Mouse (Mus musculus): ENCODE results near the gene P4ha3. TPM values are rescaled to one million over a fixed set of nuclear protein-coding genes. Genes with fewer than 3 reads are reported as not detected.

The P4ha3 gene
- polyA plus RNA-seq, 1 experiment: 1.2 TPM

DNA sequence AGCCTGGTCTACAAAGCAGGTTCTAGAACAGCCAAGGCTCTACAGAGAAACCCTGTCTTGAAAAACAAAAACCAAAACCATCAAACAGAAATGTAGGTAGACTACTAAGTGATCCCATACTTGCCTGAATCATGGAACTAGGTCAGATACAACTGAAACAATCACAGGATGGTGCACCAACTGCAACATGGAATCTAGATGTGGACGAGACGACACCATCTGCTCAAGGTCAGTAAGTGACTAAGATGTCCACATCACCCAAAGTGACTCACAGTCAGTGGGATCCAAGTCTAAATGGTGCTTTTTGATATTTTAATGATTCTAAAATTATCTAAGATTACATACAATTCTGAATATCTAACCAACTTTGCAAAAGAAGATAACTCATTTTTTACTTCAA lies 50.6 kb downstream of the P4ha3 start:
- H3K27me3 ChIP-seq (ENCODE audit: control insufficient read depth, insufficient read depth, low read length, poor library complexity, severe bottlenecking): no peaks in the 10 kb centered on the region
- H3K4me1 ChIP-seq (ENCODE audit: control insufficient read depth, insufficient read depth, low read length): no peaks in the 10 kb centered on the region
- H3K4me3 ChIP-seq (ENCODE audit: low read depth, low read length): no peak overlapping the region
- H3K9ac ChIP-seq (ENCODE audit: low read depth, poor library complexity, severe bottlenecking): no peak overlapping the region
- no peaks in the 10 kb centered on the region for H3K9me3 ChIP-seq (replicated peaks; ENCODE audit: control insufficient read depth, insufficient read depth, low read length, poor library complexity, severe bottlenecking)
- H3K36me3 ChIP-seq (ENCODE audit: control insufficient read depth, insufficient read depth, low read length, poor library complexity, severe bottlenecking): peaks cover 10% of the 10 kb centered on the region
- H3K27ac ChIP-seq (ENCODE audit: insufficient read depth, low read length): no peak overlapping the region
- TF ChIP-seq CTCF (IDR thresholded peaks at IDR 0.05; ENCODE audit: low read depth, low read length) (no peak), POLR2A (IDR thresholded peaks at IDR 0.05; ENCODE audit: insufficient read depth, low read length) (no peak), EP300 (IDR thresholded peaks at IDR 0.05; ENCODE audit: insufficient read depth, low read depth, low read length) (no peak)

DNA sequence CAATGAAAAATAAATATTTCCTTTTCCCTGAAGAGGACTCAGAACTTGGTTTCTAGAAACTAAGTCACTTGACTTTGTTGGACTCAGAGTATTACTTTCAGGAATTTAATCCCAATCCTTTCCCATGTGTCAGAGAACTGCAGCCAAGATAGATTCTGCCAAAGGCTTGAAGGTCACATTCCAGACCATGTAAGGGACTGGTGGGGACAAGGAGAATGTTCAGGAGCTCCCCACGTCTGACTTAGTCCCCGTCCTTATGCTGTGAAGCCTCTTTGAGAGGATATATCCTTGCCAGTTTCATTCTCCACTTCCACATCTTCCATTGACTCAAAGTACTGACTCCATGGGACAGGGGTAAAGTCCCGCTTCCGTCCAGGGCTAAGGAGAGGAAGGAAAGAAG lies 69.7 kb downstream of the P4ha3 start:
- no peaks in the 10 kb centered on the region for H3K36me3 ChIP-seq (ENCODE audit: control insufficient read depth, insufficient read depth, low read length, poor library complexity, severe bottlenecking)
- TF ChIP-seq EP300 (IDR thresholded peaks at IDR 0.05; ENCODE audit: insufficient read depth, low read depth, low read length) (no peak), CTCF (IDR thresholded peaks at IDR 0.05; ENCODE audit: low read depth, low read length) (no peak), POLR2A (IDR thresholded peaks at IDR 0.05; ENCODE audit: insufficient read depth, low read length) (no peak)
- no peak overlapping the region for H3K9ac ChIP-seq (ENCODE audit: low read depth, poor library complexity, severe bottlenecking)
- H3K4me3 ChIP-seq (ENCODE audit: low read depth, low read length): no peak overlapping the region
- H3K27ac ChIP-seq (ENCODE audit: insufficient read depth, low read length): no peak overlapping the region
- no peaks in the 10 kb centered on the region for H3K4me1 ChIP-seq (ENCODE audit: control insufficient read depth, insufficient read depth, low read length)
- no peaks in the 10 kb centered on the region for H3K27me3 ChIP-seq (ENCODE audit: control insufficient read depth, insufficient read depth, low read length, poor library complexity, severe bottlenecking)
- no peaks in the 10 kb centered on the region for H3K9me3 ChIP-seq (replicated peaks; ENCODE audit: control insufficient read depth, insufficient read depth, low read length, poor library complexity, severe bottlenecking)

DNA sequence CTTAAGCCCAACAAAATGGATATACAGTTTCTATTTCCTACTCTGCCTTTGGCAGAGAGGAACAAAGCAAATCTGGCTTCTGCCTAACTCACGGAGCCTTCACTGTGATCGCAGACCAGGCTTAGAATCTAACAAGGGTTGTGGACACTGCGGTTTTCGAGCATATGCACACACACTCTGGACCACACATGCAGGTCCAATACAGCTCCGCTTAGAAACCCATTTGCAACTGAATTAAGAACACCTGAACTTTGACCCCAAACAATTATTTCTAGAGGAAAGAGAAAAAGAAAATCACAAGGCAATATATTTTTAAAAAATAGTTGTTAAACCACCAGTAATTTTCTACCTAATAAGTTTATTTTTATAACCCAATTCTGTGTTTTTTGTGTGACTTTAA lies 71.0 kb downstream of the P4ha3 start:
- Histone ChIP-seq H3K27me3 (ENCODE audit: control insufficient read depth, insufficient read depth, low read length, poor library complexity, severe bottlenecking) (no peaks in the 10 kb centered on the region), H3K9me3 (replicated peaks; ENCODE audit: control insufficient read depth, insufficient read depth, low read length, poor library complexity, severe bottlenecking) (no peaks in the 10 kb centered on the region), H3K4me3 (ENCODE audit: low read depth, low read length) (no peak overlapping the region), H3K4me1 (ENCODE audit: control insufficient read depth, insufficient read depth, low read length) (no peaks in the 10 kb centered on the region), H3K9ac (ENCODE audit: low read depth, poor library complexity, severe bottlenecking) (no peak overlapping the region), H3K36me3 (ENCODE audit: control insufficient read depth, insufficient read depth, low read length, poor library complexity, severe bottlenecking) (no peaks in the 10 kb centered on the region), H3K27ac (ENCODE audit: insufficient read depth, low read length) (no peak overlapping the region)
- TF ChIP-seq CTCF (IDR thresholded peaks at IDR 0.05; ENCODE audit: low read depth, low read length) (no peak), EP300 (IDR thresholded peaks at IDR 0.05; ENCODE audit: insufficient read depth, low read depth, low read length) (no peak), POLR2A (IDR thresholded peaks at IDR 0.05; ENCODE audit: insufficient read depth, low read length) (no peak)

DNA sequence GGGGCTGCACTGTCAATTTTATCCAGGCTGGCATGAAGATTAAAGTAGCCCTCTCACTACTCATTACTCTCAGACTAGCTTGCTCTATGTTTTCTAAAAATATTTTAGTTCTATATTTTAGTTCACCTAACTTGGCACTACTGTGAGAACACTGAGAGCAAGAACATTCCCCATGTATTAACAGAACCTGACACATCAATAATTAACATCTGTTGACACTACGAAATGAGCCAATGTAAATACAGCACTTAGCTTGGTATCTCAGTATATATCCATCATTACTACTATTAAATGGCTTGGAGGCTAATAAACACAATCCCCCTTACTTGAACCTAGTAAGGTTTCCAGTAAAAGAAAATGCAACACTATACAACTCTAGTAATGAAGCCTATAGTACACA lies 71.4 kb downstream of the P4ha3 start:
- Histone ChIP-seq H3K9ac (ENCODE audit: low read depth, poor library complexity, severe bottlenecking) (no peak overlapping the region), H3K9me3 (replicated peaks; ENCODE audit: control insufficient read depth, insufficient read depth, low read length, poor library complexity, severe bottlenecking) (no peaks in the 10 kb centered on the region), H3K4me1 (ENCODE audit: control insufficient read depth, insufficient read depth, low read length) (no peaks in the 10 kb centered on the region), H3K27ac (ENCODE audit: insufficient read depth, low read length) (no peak overlapping the region), H3K27me3 (ENCODE audit: control insufficient read depth, insufficient read depth, low read length, poor library complexity, severe bottlenecking) (no peaks in the 10 kb centered on the region), H3K4me3 (ENCODE audit: low read depth, low read length) (no peak overlapping the region), H3K36me3 (ENCODE audit: control insufficient read depth, insufficient read depth, low read length, poor library complexity, severe bottlenecking) (no peaks in the 10 kb centered on the region)
- TF ChIP-seq POLR2A (IDR thresholded peaks at IDR 0.05; ENCODE audit: insufficient read depth, low read length) (no peak), EP300 (IDR thresholded peaks at IDR 0.05; ENCODE audit: insufficient read depth, low read depth, low read length) (no peak), CTCF (IDR thresholded peaks at IDR 0.05; ENCODE audit: low read depth, low read length) (no peak)

DNA sequence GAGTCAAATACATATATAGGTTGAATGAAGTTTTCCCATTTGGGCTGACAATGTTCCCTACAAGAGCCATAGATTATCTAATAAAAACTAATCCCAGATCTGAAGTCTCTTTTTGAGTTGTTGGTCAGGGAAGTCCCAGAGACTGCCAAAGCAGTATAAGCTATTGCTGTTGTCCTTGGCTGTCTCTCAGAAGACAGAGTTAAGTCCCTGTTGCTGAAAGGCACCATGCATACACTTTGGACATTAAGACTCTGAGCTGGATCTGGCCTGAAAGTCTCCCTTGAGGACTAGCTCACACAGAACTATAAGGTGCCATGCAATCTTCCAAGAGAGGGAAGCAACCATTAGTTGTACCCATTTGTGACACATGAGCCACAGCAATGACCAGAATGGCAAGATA lies 72.5 kb downstream of the P4ha3 start:
- H3K27ac ChIP-seq (ENCODE audit: insufficient read depth, low read length): no peak overlapping the region
- no peaks in the 10 kb centered on the region for H3K36me3 ChIP-seq (ENCODE audit: control insufficient read depth, insufficient read depth, low read length, poor library complexity, severe bottlenecking)
- no peak for TF ChIP-seq CTCF (IDR thresholded peaks at IDR 0.05; ENCODE audit: low read depth, low read length)
- TF ChIP-seq EP300 (IDR thresholded peaks at IDR 0.05; ENCODE audit: insufficient read depth, low read depth, low read length): no peak
- TF ChIP-seq POLR2A (IDR thresholded peaks at IDR 0.05; ENCODE audit: insufficient read depth, low read length): no peak
- H3K4me1 ChIP-seq (ENCODE audit: control insufficient read depth, insufficient read depth, low read length): no peaks in the 10 kb centered on the region
- H3K4me3 ChIP-seq (ENCODE audit: low read depth, low read length): no peak overlapping the region
- H3K9ac ChIP-seq (ENCODE audit: low read depth, poor library complexity, severe bottlenecking): no peak overlapping the region
- H3K9me3 ChIP-seq (replicated peaks; ENCODE audit: control insufficient read depth, insufficient read depth, low read length, poor library complexity, severe bottlenecking): no peaks in the 10 kb centered on the region
- H3K27me3 ChIP-seq (ENCODE audit: control insufficient read depth, insufficient read depth, low read length, poor library complexity, severe bottlenecking): no peaks in the 10 kb centered on the region

DNA sequence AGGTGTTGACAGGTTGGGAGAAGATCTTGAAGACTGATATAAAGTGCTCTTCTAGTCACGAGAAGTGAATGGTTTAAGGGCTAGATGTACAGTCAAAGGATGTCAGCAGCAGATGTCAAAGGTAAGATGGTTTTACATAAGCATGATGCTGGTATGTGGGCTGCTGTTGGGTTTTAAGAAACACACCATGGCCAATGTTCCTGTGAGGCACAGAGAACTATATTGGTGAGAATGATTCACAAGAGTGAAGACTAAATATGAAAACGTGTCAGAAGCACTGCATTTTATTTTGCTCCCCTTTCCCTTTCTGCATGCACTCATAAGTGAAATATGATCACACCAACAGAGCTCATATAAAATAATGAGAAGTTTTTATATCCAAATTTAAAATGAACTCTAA lies 77.8 kb downstream of the P4ha3 start:
- Histone ChIP-seq H3K4me1 (ENCODE audit: control insufficient read depth, insufficient read depth, low read length) (peaks cover 2% of the 10 kb centered on the region), H3K36me3 (ENCODE audit: control insufficient read depth, insufficient read depth, low read length, poor library complexity, severe bottlenecking) (no peaks in the 10 kb centered on the region), H3K27me3 (ENCODE audit: control insufficient read depth, insufficient read depth, low read length, poor library complexity, severe bottlenecking) (no peaks in the 10 kb centered on the region), H3K27ac (ENCODE audit: insufficient read depth, low read length) (no peak overlapping the region), H3K9ac (ENCODE audit: low read depth, poor library complexity, severe bottlenecking) (no peak overlapping the region), H3K9me3 (replicated peaks; ENCODE audit: control insufficient read depth, insufficient read depth, low read length, poor library complexity, severe bottlenecking) (no peaks in the 10 kb centered on the region), H3K4me3 (ENCODE audit: low read depth, low read length) (no peak overlapping the region)
- no peak for TF ChIP-seq CTCF (IDR thresholded peaks at IDR 0.05; ENCODE audit: low read depth, low read length)
- TF ChIP-seq POLR2A (IDR thresholded peaks at IDR 0.05; ENCODE audit: insufficient read depth, low read length): no peak
- TF ChIP-seq EP300 (IDR thresholded peaks at IDR 0.05; ENCODE audit: insufficient read depth, low read depth, low read length): no peak

Measured in ES-Bruce4 (cell line).